Mouse (Mus musculus) embryonic stem cell, embryonic (primary cell): ENCODE measurements around the gene Zbp1.

ENCODE experiments used
- CTCF ChIA-PET, 4 experiments: fragments of 300-600 bp in 2 of 4; fragments of 350-600 bp in 2 of 4; sonication (Branson Sonifier 250); formaldehyde crosslinking; loops; one replicate each; lab custom pipeline; 2022; ENCODE audit warnings: inconsistent platforms in 2 of 4; lab: Charles Lee
- POLR2A ChIA-PET, 4 experiments: fragments of 300-600 bp in 2 of 4; fragments of 350-600 bp in 2 of 4; sonication (Branson Sonifier 250); formaldehyde crosslinking; loops; one replicate each; lab custom pipeline; 2022; ENCODE audit warnings: antibody characterized with exemption in 4 of 4, inconsistent platforms in 1 of 4; lab: Charles Lee

Zbp1 gene

DNA sequence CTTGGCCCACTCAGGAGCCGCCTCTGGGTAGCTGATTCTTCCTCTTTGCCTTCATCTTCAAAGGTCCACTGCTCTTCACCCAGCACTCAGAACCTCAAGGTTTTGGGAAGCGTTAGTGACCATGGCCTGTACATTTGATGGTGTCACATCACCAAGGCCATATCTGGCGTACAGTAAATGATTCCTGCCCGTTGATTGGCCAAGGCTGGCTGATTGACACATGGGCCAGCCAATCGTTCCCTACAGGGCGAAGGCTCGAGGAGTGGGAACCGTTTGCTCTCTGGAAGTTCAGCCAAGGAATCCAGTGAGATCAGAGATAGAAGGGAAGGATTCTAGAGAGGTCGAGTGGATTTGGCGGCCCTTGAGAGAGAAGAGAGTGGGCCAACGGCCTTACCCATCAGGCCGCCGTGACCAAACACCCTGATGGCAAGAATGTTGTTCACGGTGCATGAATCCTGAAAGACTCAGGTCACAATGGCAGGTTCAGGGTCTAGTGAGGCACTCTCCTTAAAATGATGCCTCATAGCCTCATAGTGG is 13.1 kb downstream of the Zbp1 start:
- CTCF ChIA-PET = interaction anchor here in 1 of 4 experiments (0.7 to 1.6 kb wide), 2 partner anchors 28 to 360 kb away, joined by 3 to 4 read pairs; no protein-coding TSS in a partner anchor
- POLR2A ChIA-PET = interaction anchor here in 1 of 4 experiments (0.6 to 0.7 kb wide), 2 partner anchors 17 to 64 kb away, joined by 3 read pairs; no protein-coding TSS in a partner anchor

DNA sequence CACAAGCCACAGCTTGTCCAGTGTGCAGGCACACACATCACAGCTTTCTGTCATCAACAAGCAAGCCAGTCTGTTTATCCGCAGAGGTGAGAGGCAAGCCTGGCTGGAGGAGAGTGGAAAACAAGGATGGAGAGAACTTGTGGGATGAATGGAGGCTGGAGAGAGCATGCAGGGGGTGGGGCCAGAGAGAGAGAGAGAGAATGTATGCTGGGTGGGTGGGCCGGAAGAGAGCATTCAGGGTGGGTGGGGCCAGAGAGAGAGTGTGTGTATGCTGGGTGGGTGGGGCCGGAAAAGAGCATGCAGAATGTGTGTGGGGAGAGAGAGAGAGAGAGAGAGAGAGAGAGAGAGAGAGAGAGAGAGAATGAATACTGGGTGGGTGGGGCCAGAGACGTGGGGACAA is 14.1 kb downstream of the Zbp1 start:
- ChIA-PET CTCF (interaction anchor here in 2 of 4 experiments (0.7 to 1.6 kb wide), 2 partner anchors 29 to 487 kb away, joined by 3 to 11 read pairs; no protein-coding TSS in a partner anchor), POLR2A (no interaction called here)

DNA sequence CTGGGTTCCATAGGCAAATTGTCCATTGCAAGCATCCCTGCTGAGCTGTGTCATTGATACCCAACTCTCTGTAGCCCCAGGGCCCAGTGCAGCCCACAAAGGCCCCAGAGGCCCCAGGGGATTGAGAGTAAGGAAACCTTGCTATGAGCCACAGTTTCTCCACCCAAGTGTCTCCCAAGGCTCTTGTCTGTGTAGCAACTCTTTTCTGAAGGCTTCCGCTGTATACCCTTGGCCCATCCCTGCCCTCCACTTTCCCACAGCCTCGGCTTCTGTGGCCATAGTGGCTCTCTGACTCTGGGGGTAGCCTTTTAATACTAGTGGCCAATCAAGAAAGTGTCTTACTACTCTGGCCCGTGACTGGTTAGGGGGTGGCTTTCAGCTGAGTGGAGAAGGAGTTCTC is 15.0 kb downstream of the Zbp1 start:
- CTCF ChIA-PET = interaction anchor here in 2 of 4 experiments (1.4 to 1.7 kb wide), 3 partner anchors 15 to 359 kb away, joined by 3 to 4 read pairs (median 4); partner anchors contain the start of gene Zbp1 (in 1 of the 2)

GRCm38 (mm10) chr2:173202924-173203689 is 15.6 kb downstream of the Zbp1 start:
- POLR2A ChIA-PET = interaction anchor here in 2 of 4 experiments (0.6 to 0.7 kb wide), 3 partner anchors 104 to 361 kb away, joined by 3 read pairs; no protein-coding TSS in a partner anchor
- CTCF ChIA-PET = interaction anchor here in 2 of 4 experiments (0.5 to 2.0 kb wide), 7 partner anchors 16 to 678 kb away, joined by 3 to 7 read pairs (median 4); partner anchors contain the start of gene Zbp1 (in 2 of the 2)

More for the DNA sequence above, 15.0 kb downstream of the Zbp1 start:
- POLR2A ChIA-PET = no interaction called here

- CTCF ChIA-PET = interaction anchor here in 1 of 4 experiments (0.6 kb wide), 1 partner anchor 25 kb away, joined by 4 read pairs; no protein-coding TSS in a partner anchor
- POLR2A ChIA-PET = no interaction called here
These were observed 23.9 kb downstream of the Zbp1 start for GRCm38 (mm10) chr2:173194796-173195195.

GRCm38 (mm10) chr2:173187182-173187855 is 31.4 kb downstream of the Zbp1 start:
- CTCF ChIA-PET = interaction anchor here (0.6 to 7.9 kb wide), 32 partner anchors 13 to 374 kb away, joined by 3 to 87 read pairs (median 6); partner anchors contain the start of gene Zbp1 (in 1 of the 4)
- POLR2A ChIA-PET = interaction anchor here in 2 of 4 experiments (0.6 to 1.5 kb wide), 2 partner anchors 69 to 366 kb away, joined by 3 to 4 read pairs; no protein-coding TSS in a partner anchor

DNA sequence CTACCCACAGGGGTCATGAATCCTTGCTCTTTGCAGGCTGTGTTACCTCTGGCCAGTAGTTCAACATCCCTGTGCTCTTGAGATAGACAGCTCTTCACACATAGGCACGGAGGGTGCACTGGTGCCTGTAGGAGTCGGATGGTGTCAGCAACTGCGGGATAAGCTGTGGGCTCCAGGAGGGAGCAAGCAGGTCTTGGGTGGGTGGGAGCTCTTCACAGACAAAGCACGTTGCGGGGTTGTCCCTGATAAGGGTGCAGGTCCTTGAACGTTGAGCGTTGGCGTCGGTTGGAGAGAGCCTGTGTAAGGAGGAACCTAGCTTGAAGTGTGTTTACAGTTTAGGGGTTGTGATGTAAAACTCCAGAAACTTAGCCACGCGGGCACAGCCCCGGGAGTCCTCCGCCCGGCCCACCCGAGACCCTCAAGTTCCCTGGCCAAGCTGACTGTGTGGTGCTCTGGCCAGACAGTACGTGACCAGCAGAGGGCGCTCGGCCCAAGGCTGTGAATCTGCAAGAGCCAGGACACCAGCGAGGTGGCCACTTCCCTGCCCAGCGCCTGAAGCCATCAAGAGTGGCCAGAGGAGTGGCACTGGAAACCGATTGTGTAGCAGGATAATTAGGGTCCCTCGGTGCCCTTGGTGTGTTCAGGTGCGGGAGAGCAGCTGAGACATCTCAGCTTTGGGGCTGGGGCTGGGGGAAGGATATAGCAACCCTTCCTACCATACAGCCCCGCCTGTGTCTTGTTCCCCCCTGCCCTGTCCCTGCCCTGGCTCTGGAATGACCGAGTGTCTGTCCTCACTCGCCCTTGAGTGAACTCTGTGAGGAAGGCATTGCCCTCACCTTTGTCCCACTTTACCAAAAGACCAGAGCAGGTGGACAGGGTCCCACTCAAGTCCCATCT is 32.4 kb downstream of the Zbp1 start:
- POLR2A ChIA-PET = interaction anchor here in 3 of 4 experiments (0.5 to 1.5 kb wide), 3 partner anchors 13 to 379 kb away, joined by 3 read pairs; no protein-coding TSS in a partner anchor
- CTCF ChIA-PET = interaction anchor here (0.5 to 7.9 kb wide), 71 partner anchors 12 to 1714 kb away, joined by 3 to 87 read pairs (median 4); partner anchors contain the start of gene Zbp1 (in 3 of the 4)

DNA sequence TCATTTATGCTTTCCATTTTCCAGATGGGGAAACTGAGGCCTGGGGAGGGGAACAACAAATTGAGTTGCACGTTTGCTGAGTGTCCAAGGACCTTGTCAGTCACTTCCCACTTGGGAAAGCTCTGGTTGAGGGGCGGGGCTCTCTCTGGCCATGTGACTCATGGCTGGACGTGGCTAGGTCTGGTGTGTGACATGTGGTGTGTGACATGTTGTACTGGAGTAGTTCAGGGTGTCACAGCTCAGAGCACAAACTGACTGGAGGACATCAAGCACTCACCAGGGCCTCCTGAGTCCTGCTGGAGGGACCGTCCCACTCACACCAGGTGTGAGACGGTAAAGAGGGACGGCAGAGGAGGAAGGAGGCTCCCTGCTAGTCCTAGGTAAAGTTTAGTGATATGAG is 33.4 kb downstream of the Zbp1 start:
- ChIA-PET CTCF (interaction anchor here (0.5 to 7.9 kb wide), 36 partner anchors 11 to 1715 kb away, joined by 3 to 87 read pairs (median 4); no protein-coding TSS in a partner anchor), POLR2A (interaction anchor here in 1 of 4 experiments (1.1 kb wide), 1 partner anchor 12 kb away, joined by 3 read pairs; no protein-coding TSS in a partner anchor)

- CTCF ChIA-PET = interaction anchor here in 3 of 4 experiments (0.7 to 7.9 kb wide), 17 partner anchors 10 to 380 kb away, joined by 3 to 87 read pairs (median 3); no protein-coding TSS in a partner anchor
- POLR2A ChIA-PET = no interaction called here
These were observed 34.1 kb downstream of the Zbp1 start for GRCm38 (mm10) chr2:173184475-173185080.

DNA sequence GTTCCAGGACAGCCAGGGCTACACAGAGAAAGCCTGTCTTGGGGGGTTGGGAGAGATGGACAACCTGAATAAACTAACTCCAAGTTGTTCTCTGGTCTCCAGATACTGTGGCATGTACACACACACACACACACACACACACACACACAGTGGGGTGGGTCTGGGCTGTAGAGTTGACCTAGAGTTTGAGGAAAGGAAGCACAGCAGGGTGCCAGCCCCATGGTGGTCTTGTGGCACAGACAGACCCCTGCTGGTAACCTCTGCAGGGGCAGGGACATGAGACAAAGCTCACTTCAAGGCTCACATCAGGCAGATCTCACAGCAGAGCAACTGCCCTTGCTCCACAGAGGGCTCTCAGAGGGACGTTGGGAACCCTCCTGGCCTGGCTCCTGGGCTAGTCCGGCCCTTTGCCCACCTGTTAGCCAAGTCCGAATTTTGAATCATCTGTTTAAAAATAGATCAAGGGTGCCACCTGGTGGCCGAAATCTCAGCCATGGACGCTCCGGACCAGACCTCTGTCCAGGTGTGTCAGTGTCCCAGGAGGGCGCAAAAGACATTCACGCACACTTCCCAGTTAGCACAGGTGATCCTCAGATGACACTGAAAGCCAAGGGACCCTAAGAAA is 34.8 kb downstream of the Zbp1 start:
- CTCF ChIA-PET = interaction anchor here in 3 of 4 experiments (0.6 to 7.9 kb wide), 17 partner anchors 9 to 382 kb away, joined by 3 to 87 read pairs (median 3); no protein-coding TSS in a partner anchor
- POLR2A ChIA-PET = no interaction called here

GRCm38 (mm10) chr2:173183311-173183710 is 35.4 kb downstream of the Zbp1 start:
- CTCF ChIA-PET = interaction anchor here (0.6 to 7.9 kb wide), 11 partner anchors 11 to 382 kb away, joined by 3 to 87 read pairs (median 4); no protein-coding TSS in a partner anchor
- POLR2A ChIA-PET = no interaction called here

DNA sequence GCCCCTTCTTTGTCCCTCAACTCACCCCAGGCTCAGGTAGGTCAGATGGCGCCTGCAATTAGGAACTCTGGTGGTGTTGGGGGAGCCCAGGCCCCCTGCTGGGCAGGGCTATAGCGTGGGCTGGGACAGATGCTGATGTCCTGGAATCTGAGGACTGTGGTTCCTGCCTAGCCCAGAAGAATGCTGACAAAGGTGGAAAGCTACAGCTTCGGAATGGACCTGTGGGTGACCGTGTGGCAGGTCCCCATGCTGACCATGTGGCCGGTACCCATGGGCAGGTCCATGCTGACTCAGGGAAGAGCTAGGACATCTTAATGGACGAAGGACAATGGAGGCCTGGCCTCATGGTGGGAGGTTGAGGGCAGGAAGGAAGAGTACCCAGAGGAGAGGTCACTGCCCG is 35.9 kb downstream of the Zbp1 start:
- ChIA-PET CTCF (interaction anchor here in 3 of 4 experiments (0.9 to 7.9 kb wide), 4 partner anchors 74 to 234 kb away, joined by 3 to 87 read pairs (median 18); no protein-coding TSS in a partner anchor), POLR2A (interaction anchor here in 2 of 4 experiments (0.6 to 0.8 kb wide), 3 partner anchors 9 to 76 kb away, joined by 3 to 8 read pairs (median 3); no protein-coding TSS in a partner anchor)

- CTCF ChIA-PET = interaction anchor here in 3 of 4 experiments (0.6 to 7.9 kb wide), 6 partner anchors 11 to 807 kb away, joined by 3 to 87 read pairs (median 3); no protein-coding TSS in a partner anchor
- POLR2A ChIA-PET = interaction anchor here in 2 of 4 experiments (0.6 to 0.8 kb wide), 3 partner anchors 74 to 239 kb away, joined by 3 to 5 read pairs (median 3); no protein-coding TSS in a partner anchor
These were observed 36.8 kb downstream of the Zbp1 start for GRCm38 (mm10) chr2:173181901-173182300.

- POLR2A ChIA-PET = interaction anchor here in 2 of 4 experiments (0.6 kb wide), 2 partner anchors 219 to 239 kb away, joined by 3 to 5 read pairs; no protein-coding TSS in a partner anchor
These were observed 37.2 kb downstream of the Zbp1 start for GRCm38 (mm10) chr2:173181486-173181885.

DNA sequence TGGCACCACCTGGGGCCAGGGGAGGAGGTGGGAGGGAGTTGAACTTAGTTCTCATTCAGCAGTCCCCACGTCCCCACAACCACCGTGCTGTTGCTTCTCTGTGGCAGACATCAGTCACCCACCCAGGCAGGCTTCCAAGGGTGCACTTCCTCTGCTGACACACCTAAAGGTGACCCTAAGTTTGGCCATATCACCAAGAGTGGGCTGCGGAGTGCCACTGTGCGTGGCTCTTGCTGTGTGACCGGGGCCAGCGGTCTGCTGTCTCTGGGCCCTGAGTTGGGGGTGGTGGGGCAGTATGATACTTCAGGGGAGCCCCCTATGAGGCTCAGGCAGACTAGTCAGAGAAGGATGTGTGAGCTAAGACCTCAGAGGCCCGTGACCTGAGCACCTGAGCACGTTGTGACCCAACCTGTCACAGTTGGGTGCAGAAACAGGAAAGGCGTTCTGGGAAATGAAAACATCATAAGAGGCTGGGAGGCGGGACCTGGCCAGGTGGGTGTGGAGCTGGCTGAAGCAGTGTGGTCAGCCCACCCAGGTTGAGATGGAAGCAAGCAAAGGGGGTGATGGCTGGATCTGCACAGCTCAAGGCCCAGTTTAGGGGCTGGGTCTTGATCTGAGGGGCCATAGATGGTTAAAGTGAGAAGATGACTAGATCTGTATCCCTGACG is 37.9 kb downstream of the Zbp1 start:
- POLR2A ChIA-PET = interaction anchor here in 1 of 4 experiments (0.6 kb wide), 1 partner anchor 219 kb away, joined by 3 read pairs; no protein-coding TSS in a partner anchor
- CTCF ChIA-PET = interaction anchor here (0.6 to 7.9 kb wide), 5 partner anchors 21 to 808 kb away, joined by 3 to 87 read pairs (median 3); no protein-coding TSS in a partner anchor

More at GRCm38 (mm10) chr2:173181486-173181885, 37.2 kb downstream of the Zbp1 start:
- CTCF ChIA-PET = interaction anchor here in 3 of 4 experiments (0.6 to 7.9 kb wide), 5 partner anchors 10 to 807 kb away, joined by 3 to 87 read pairs (median 3); no protein-coding TSS in a partner anchor
